Mouse (Mus musculus) left cerebral cortex, adult 2 months (tissue): ENCODE results near the gene Sppl2b. TPM values are rescaled to one million over a fixed set of nuclear protein-coding genes. Genes with fewer than 3 reads are reported as not detected.

Experiments used
- DNase-seq, 2 experiments: peaks; one replicate each; pipeline ENCODE4 v3.0.0; 2021 to 2022; ENCODE audit warnings: low spot score in 2 of 2, mixed read lengths in 1 of 2; ENCODE audit errors: extremely low spot score in 1 of 2
- H3K27ac ChIP-seq: fragments of 200-600 bp; 2 replicates; pipeline ENCODE4 v1.8.1; 2022
- H3K4me3 ChIP-seq: fragments of 200-600 bp; 2 replicates; pipeline ENCODE4 v1.8.1; 2022
- CTCF ChIP-seq: fragments of 200-600 bp; IDR thresholded peaks from 2 replicates; pipeline ENCODE4 v1.8.1; 2022; ENCODE audit warnings: antibody characterized with exemption, mild to moderate bottlenecking, moderate library complexity
- intact Hi-C: fragments of 180-260 bp; cut with DNase I; formaldehyde crosslinking; loops from one replicate; pipeline ENCODE4 v1.15.1; 2025
- total RNA-seq, 2 experiments: library from RNA; stranded (reverse); gene quantifications; 2 replicates each; pipeline ENCODE4 v1.2.3; 2021

Sppl2b gene
- total RNA-seq, 2 experiments from 2014 or later: 55.6 to 62.5 TPM

- intact Hi-C loops: loop anchor here (5.0 kb wide), 1 partner anchor 148 kb away; no protein-coding TSS in a partner anchor
- TF ChIP-seq CTCF: no peak
- Histone ChIP-seq H3K4me3 (no peak overlapping the region), H3K27ac (no peak overlapping the region)
- no peak for DNase-seq
Observed at GRCm38 (mm10) chr10:80895100-80895499, 40.0 kb downstream of the Sppl2b start.

DNA sequence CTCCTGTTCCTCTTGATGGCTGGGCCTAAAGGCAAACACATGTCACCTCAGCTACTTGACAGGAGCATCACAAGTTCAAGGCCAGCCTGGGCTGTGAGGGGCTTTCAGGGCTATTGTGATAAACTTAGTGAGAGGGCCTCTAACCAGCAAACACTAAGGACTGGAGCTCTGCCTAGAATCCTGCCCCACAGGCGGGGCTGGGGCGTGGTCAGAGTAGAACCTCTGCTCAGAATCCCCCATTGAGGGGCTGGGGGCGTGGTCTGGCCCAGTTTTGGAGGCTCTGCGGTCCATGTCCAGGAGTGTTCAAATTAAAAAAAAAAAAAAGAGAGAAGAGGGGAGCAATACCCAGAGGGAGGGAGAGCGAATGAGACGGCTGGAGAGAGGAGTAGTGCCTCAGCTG lies 40.6 kb downstream of the Sppl2b start:
- no peak for TF ChIP-seq CTCF
- H3K27ac ChIP-seq: no peak overlapping the region
- DNase-seq: no peak
- intact Hi-C loops: loop anchor here (5.0 kb wide), 1 partner anchor 148 kb away; no protein-coding TSS in a partner anchor
- H3K4me3 ChIP-seq: no peak overlapping the region

DNA sequence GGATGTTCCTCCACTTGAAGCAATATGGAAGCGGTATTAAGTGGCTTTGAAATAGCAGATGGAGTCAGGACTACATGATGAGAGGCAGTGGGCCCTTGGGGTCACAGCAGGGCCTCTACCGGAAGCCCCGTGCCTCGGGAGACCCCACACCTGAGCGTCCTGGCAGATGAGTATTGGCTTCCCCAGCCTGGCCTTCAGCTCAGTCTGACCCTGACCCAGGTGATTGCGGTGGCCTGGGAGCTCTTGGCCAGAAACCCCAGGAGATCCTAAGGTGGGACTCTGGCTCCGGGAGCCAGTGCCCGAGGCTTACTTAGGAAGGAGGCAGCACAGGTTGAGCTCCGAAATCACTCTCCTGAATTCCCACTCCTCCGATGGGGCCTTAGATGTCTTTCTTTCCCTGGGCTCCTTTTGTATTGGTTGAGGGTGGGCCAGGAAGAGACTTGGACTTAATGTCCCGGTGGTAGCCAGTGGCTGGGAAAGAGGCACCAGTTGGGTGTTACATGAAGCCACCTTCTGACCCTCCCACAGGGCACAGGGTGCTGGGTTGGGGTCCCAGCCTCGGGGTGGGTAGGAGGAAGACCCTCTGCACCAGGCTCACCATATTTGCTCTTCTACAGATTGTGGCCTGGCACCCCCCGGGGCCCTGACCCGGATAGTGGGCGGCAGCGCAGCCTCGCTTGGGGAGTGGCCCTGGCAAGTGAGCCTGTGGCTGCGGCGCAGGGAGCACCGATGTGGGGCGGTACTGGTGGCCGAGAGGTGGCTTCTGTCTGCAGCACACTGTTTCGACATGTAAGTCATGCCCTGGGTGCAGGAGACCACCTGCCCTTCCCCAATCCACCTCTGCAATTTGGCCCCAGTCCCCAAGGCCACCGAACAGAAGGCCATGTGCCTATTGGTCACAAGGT lies 41.8 kb downstream of the Sppl2b start:
- intact Hi-C loops: loop anchor here (5.0 kb wide), 1 partner anchor 150 kb away; no protein-coding TSS in a partner anchor
- DNase-seq: no peak
- no peak for TF ChIP-seq CTCF
- no peak overlapping the region; the same call in 1 of the 2 replicates for H3K27ac ChIP-seq
- no peak overlapping the region for H3K4me3 ChIP-seq

- H3K27ac ChIP-seq: peak overlapping the region; percentile 82
- H3K4me3 ChIP-seq: peak overlapping the region; percentile 34
- no peak; the same call in 1 of the 2 replicates for TF ChIP-seq CTCF
- intact Hi-C loops: loop anchor here (5.0 kb wide), 1 partner anchor 151 kb away; no protein-coding TSS in a partner anchor
- peak; percentile 72 to 76 for DNase-seq
Observed at GRCm38 (mm10) chr10:80897861-80898510, 42.9 kb downstream of the Sppl2b start.

- Histone ChIP-seq H3K27ac (no peak overlapping the region; the same call in 1 of the 2 replicates), H3K4me3 (peak overlapping the region; percentile 84)
- intact Hi-C loops: loop anchor here (5.0 kb wide), 1 partner anchor 152 kb away; no protein-coding TSS in a partner anchor
- no peak for TF ChIP-seq CTCF
- DNase-seq: no peak
Observed at GRCm38 (mm10) chr10:80899074-80899473, 44.0 kb downstream of the Sppl2b start.

GRCm38 (mm10) chr10:80899591-80900317 lies 44.7 kb downstream of the Sppl2b start:
- H3K4me3 ChIP-seq: peak overlapping the region; percentile 84
- peak overlapping the region; percentile 98 for H3K27ac ChIP-seq
- no peak for DNase-seq
- TF ChIP-seq CTCF: no peak
- intact Hi-C loops: loop anchor here (5.0 kb wide), 1 partner anchor 152 kb away; no protein-coding TSS in a partner anchor

GRCm38 (mm10) chr10:80900318-80901247 lies 45.5 kb downstream of the Sppl2b start, which contains the start of gene Timm13:
Timm13 (minus strand) TSS chr10:80900969.
- peak within 1 kb of the TSS; percentile 84 for H3K4me3 ChIP-seq
- no peak for TF ChIP-seq CTCF
- peak within 1 kb of the TSS; percentile 98 for H3K27ac ChIP-seq
- peak; percentile 97 to 99 for DNase-seq
- intact Hi-C loops: no loop called here

GRCm38 (mm10) chr10:80901409-80902272 lies 46.6 kb downstream of the Sppl2b start:
- DNase-seq: no peak
- peak overlapping the region; percentile 68 for H3K27ac ChIP-seq
- intact Hi-C loops: no loop called here
- H3K4me3 ChIP-seq: peak overlapping the region; percentile 16; the same call in 1 of the 2 replicates
- TF ChIP-seq CTCF: no peak

DNA sequence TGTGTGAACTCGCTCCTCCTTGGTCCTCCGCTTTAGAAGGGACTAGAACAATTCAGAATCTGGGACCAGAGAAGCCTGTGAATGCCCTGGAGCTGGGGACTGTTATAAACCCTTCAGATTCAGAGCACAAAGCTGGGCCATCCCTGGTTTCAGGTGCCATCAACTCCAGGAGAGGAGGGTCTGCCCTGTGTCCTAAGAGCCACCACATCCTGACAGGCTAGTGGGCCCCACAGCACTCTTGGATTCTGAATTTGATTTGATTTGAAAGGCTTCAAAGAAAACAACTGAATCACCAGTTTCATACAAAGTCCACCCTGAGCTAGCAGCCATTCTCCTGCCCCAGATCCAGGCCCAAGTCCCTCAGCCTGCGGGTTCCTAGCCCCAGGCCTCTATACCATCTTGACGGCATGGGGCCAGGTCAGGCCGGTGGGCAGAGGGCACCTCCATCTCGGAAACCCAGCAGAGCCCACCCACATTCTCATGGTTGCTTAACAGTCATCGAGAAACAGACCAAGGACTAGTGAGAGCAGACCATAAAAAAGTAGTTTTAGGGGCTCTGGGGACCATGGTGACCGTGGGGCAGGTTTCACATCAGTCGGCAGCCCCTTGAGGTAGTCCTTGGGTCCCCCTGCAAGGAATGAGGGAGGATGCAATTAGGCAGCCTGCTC lies 47.3 kb downstream of the Sppl2b start:
- no peak for DNase-seq
- Histone ChIP-seq H3K27ac (no peak overlapping the region), H3K4me3 (no peak overlapping the region)
- intact Hi-C loops: no loop called here
- TF ChIP-seq CTCF: no peak
